Mouse (Mus musculus): ENCODE measurements around the gene Ssbp2. TPM values are rescaled to one million over a fixed set of nuclear protein-coding genes. Genes with fewer than 3 reads are reported as not detected.

Gene Ssbp2
- polyA plus RNA-seq, 1 experiment from 2014 or later, result 119 TPM

DNA sequence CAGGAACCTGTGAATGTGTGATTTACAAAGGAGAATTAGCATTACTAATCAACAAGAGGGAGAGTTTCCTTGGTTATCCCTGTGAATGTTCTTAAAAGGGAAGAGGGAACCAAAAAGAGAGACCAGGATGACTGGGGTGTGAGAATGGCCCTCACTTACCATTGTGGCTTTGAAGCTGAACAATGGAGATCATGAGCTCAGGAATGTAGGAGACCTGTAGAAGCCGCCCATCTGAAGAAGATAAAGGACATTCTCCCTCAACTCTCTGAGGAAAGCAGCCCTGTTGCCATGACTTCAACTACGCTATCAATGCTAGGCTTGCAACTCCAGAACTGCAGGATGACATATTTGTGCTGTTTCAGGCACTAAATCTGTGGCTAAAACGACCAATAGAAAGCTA lies 22.2 kb upstream of the Ssbp2 start:
- Histone ChIP-seq H3K4me1 (ENCODE audit: control insufficient read depth, insufficient read depth, low read length) (no peaks in the 10 kb centered on the region), H3K9me3 (replicated peaks; ENCODE audit: control insufficient read depth, low read length) (no peaks in the 10 kb centered on the region), H3K27me3 (ENCODE audit: control insufficient read depth, insufficient read depth, low read length) (no peaks in the 10 kb centered on the region), H3K27ac (ENCODE audit: low read length) (no peak overlapping the region), H3K4me2 (ENCODE audit: low read depth, low read length) (no peak overlapping the region), H3K4me3 (replicated peaks; ENCODE audit: low read length) (no peak overlapping the region), H3K36me3 (ENCODE audit: control insufficient read depth, insufficient read depth, low read length) (no peaks in the 10 kb centered on the region), H3K9ac (ENCODE audit: low read length) (no peak overlapping the region)
- 66% methylated on average over 3 of the region's 3 CpGs for WGBS
- no peak for ATAC-seq (ENCODE audit: insufficient read depth, low FRiP score)

DNA sequence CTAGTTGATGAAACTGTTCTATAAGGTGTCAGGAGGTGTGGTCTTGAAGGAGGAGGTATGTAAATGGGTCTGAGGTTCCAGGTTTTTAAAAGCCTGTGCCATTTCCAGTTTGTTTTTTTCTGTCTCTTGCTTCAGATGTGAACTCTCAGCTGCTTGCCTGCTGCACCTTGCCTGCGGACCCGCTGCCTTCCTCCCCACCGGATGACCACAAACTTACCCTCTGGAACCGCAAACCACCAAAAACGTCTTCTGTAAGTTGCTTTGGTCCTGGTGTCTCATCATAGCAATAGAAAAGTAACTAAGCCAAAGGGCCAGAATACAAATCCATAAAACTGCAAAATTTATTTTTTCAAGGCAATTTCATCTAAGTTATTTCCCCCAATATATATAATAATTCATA lies 18.6 kb upstream of the Ssbp2 start:
- H3K4me1 ChIP-seq (ENCODE audit: control insufficient read depth, insufficient read depth, low read length), result no peaks in the 10 kb centered on the region
- no peaks in the 10 kb centered on the region for H3K27me3 ChIP-seq (ENCODE audit: control insufficient read depth, insufficient read depth, low read length)
- H3K4me2 ChIP-seq (ENCODE audit: low read depth, low read length), result no peak overlapping the region
- no peak overlapping the region for H3K9ac ChIP-seq (ENCODE audit: low read length)
- no peak overlapping the region for H3K27ac ChIP-seq (ENCODE audit: low read length)
- ATAC-seq (ENCODE audit: insufficient read depth, low FRiP score), result no peak
- 93% methylated on average over 5 of the region's 5 CpGs for WGBS
- H3K9me3 ChIP-seq (replicated peaks; ENCODE audit: control insufficient read depth, low read length), result no peaks in the 10 kb centered on the region
- no peaks in the 10 kb centered on the region for H3K36me3 ChIP-seq (ENCODE audit: control insufficient read depth, insufficient read depth, low read length)
- no peak overlapping the region for H3K4me3 ChIP-seq (replicated peaks; ENCODE audit: low read length)

DNA sequence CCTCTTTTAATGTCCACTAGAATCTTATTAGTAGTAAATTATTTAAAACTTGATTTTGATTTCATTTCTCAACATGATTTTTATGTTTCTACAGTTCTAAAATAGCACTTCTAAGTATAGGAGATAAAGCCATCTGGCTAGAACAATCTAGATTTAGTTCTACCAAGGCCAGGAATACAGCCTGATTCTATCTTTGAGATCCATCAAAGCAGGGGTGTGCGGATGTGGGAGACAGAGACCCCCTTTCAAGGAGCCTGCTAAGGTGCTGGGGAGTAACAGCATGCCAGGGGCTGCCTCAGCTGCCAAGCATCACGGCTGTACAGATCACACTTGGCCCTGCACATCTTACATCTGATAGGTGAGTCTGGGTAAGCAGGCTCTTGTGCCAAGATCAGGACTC lies 13.4 kb upstream of the Ssbp2 start:
- Histone ChIP-seq H3K9me3 (replicated peaks; ENCODE audit: control insufficient read depth, low read length) (no peaks in the 10 kb centered on the region), H3K27me3 (ENCODE audit: control insufficient read depth, insufficient read depth, low read length) (no peaks in the 10 kb centered on the region), H3K36me3 (ENCODE audit: control insufficient read depth, insufficient read depth, low read length) (no peaks in the 10 kb centered on the region), H3K27ac (ENCODE audit: low read length) (no peak overlapping the region), H3K4me3 (replicated peaks; ENCODE audit: low read length) (no peak overlapping the region), H3K4me1 (ENCODE audit: control insufficient read depth, insufficient read depth, low read length) (no peaks in the 10 kb centered on the region), H3K4me2 (ENCODE audit: low read depth, low read length) (no peak overlapping the region), H3K9ac (ENCODE audit: low read length) (no peak overlapping the region)
- 79% methylated on average over 2 of the region's 2 CpGs for WGBS
- no peak for ATAC-seq (ENCODE audit: insufficient read depth, low FRiP score)

DNA sequence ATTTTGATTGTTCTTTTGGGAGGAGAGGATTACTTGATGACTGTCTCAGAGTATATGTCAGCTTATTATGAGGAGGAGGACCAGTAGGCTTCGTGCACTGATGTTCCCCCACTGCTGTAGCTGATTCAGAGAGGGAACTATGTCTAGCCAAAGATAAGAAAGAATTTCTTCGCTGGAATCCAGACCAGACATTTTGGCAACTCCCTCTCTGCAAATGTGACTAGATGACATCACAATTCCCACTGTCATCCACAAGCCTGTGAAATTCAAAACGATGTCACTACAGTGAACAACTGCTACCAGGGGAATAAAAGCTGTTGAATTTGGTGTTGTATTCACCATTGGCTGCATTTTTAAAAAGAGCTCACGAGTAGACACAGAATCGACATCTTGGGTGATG lies 11.1 kb upstream of the Ssbp2 start:
- H3K27me3 ChIP-seq (ENCODE audit: control insufficient read depth, insufficient read depth, low read length), result no peaks in the 10 kb centered on the region
- ATAC-seq (ENCODE audit: insufficient read depth, low FRiP score), result no peak
- H3K4me3 ChIP-seq (replicated peaks; ENCODE audit: low read length), result no peak overlapping the region
- no peaks in the 10 kb centered on the region for H3K9me3 ChIP-seq (replicated peaks; ENCODE audit: control insufficient read depth, low read length)
- H3K36me3 ChIP-seq (ENCODE audit: control insufficient read depth, insufficient read depth, low read length), result no peaks in the 10 kb centered on the region
- H3K27ac ChIP-seq (ENCODE audit: low read length), result no peak overlapping the region
- H3K4me2 ChIP-seq (ENCODE audit: low read depth, low read length), result no peak overlapping the region
- WGBS, result 74% methylated on average over 5 of the region's 5 CpGs
- H3K9ac ChIP-seq (ENCODE audit: low read length), result no peak overlapping the region
- H3K4me1 ChIP-seq (ENCODE audit: control insufficient read depth, insufficient read depth, low read length), result no peaks in the 10 kb centered on the region

DNA sequence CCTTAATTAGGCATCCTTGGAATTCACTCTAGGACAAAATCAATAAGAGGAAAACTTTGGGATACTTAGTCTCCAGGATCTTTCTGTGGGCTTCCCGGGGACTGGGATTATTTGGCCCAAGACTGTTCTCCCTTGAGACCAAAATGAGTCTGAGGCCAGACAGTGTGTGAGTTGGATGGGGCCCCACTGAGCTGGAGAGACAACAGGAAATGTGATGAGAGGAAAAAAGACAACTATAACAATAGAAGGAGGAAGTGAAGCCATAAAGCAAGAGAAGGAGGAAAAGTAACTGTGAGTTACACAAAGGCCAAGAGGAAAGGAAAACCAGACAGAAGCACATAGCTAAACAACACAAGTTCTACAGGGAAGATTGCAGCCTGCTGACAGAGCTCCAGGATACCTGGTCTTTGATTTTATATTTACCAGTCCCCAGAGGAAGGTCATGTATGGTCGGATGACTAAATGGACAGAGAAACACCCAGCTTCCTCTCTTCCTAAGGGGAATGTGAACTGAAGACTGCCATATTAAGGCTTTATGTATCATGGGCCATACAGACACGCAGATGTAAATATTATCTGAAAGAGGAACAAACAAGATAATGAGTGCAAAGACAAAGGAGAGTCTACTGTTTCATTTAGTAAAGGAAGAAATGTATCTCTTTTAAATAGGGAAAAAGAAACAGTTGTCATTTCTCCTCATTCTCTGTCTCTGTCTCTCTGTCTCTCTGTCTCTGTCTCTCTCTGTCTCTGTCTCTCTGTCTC lies 8.5 kb upstream of the Ssbp2 start:
- Histone ChIP-seq H3K9ac (ENCODE audit: low read length) (no peak overlapping the region), H3K9me3 (replicated peaks; ENCODE audit: control insufficient read depth, low read length) (no peaks in the 10 kb centered on the region), H3K4me2 (ENCODE audit: low read depth, low read length) (no peak overlapping the region), H3K4me3 (replicated peaks; ENCODE audit: low read length) (no peak overlapping the region), H3K4me1 (ENCODE audit: control insufficient read depth, insufficient read depth, low read length) (no peaks in the 10 kb centered on the region), H3K27ac (ENCODE audit: low read length) (no peak overlapping the region), H3K36me3 (ENCODE audit: control insufficient read depth, insufficient read depth, low read length) (no peaks in the 10 kb centered on the region), H3K27me3 (ENCODE audit: control insufficient read depth, insufficient read depth, low read length) (no peaks in the 10 kb centered on the region)
- no peak for ATAC-seq (ENCODE audit: insufficient read depth, low FRiP score)
- 57% methylated on average over 3 of the region's 3 CpGs for WGBS

DNA sequence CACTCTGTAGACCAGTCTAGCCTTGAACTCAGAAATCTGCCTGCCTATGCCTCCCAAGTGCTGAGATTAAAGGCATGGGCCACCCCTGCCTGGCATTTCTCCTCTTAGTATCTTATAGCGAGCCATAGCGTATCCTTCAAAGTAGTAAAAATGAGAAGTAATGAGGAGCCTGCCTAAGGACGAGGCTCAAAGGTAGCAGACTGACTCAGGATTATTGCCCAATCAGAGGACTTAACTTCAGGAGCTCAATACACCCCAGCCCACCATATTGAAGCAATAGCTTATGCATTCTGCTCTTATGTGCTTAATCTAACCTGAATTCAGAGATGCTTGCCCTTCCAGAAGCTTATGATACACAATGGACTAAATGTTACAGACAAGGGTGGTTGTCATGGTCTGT lies 7.8 kb upstream of the Ssbp2 start:
- Histone ChIP-seq H3K27me3 (ENCODE audit: control insufficient read depth, insufficient read depth, low read length) (no peaks in the 10 kb centered on the region), H3K36me3 (ENCODE audit: control insufficient read depth, insufficient read depth, low read length) (no peaks in the 10 kb centered on the region), H3K27ac (ENCODE audit: low read length) (no peak overlapping the region), H3K4me2 (ENCODE audit: low read depth, low read length) (no peak overlapping the region), H3K4me3 (replicated peaks; ENCODE audit: low read length) (no peak overlapping the region), H3K9ac (ENCODE audit: low read length) (no peak overlapping the region), H3K4me1 (ENCODE audit: control insufficient read depth, insufficient read depth, low read length) (no peaks in the 10 kb centered on the region), H3K9me3 (replicated peaks; ENCODE audit: control insufficient read depth, low read length) (no peaks in the 10 kb centered on the region)
- WGBS, result 85% methylated on average over 3 of the region's 3 CpGs
- ATAC-seq (ENCODE audit: insufficient read depth, low FRiP score), result no peak

DNA sequence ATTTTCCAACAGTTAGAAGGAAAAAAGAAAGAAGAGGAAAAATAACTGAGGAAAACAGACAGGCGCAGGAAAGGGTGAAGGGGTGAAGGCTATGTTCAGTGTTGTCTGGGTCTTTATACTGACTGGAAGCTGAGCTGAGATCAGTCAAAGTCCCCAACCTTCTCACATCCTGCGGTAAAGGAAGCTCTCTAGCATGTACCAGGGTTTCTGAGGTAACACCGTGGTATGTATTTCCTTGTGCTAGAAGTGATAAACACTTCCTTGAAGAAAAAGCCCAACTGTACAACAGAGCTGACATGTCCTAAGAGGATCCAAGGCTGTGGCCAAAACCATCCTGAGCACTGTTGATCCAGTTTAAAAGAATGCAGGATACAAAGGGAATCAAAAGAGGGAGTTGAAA lies 6.8 kb upstream of the Ssbp2 start:
- 73% methylated on average over 3 of the region's 3 CpGs for WGBS
- H3K4me1 ChIP-seq (ENCODE audit: control insufficient read depth, insufficient read depth, low read length), result no peaks in the 10 kb centered on the region
- no peak for ATAC-seq (ENCODE audit: insufficient read depth, low FRiP score)

DNA sequence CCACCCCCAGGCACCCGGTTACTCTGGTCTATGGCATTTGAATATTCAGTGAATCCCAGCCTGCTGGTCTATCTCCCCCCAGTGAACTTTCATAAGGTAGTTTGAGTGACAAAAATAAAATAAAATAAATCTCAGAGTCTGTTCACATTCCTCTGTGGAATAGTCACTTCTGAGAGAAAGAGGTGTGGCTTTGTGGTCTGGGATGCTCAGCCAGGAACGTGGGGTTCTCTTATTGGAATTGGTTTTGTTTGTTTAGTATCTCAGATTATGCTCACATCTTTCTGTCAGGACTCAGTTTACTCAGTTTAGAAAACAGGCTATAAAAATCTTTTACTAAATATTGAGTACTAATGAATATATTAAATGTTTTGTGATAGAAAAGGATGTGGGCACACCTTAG lies 4.0 kb upstream of the Ssbp2 start:
- WGBS, result 23% methylated on average over 2 of the region's 2 CpGs
- peaks cover 9% of the 10 kb centered on the region; the same call in 1 of the 2 replicates for H3K4me1 ChIP-seq (ENCODE audit: control insufficient read depth, insufficient read depth, low read length)
- no peaks in the 10 kb centered on the region for H3K27me3 ChIP-seq (ENCODE audit: control insufficient read depth, insufficient read depth, low read length)
- H3K27ac ChIP-seq (ENCODE audit: low read length), result no peak overlapping the region
- ATAC-seq (ENCODE audit: insufficient read depth, low FRiP score), result no peak
- H3K36me3 ChIP-seq (ENCODE audit: control insufficient read depth, insufficient read depth, low read length), result no peaks in the 10 kb centered on the region
- H3K4me2 ChIP-seq (ENCODE audit: low read depth, low read length), result no peak overlapping the region
- H3K9ac ChIP-seq (ENCODE audit: low read length), result no peak overlapping the region
- no peaks in the 10 kb centered on the region for H3K9me3 ChIP-seq (replicated peaks; ENCODE audit: control insufficient read depth, low read length)
- H3K4me3 ChIP-seq (replicated peaks; ENCODE audit: low read length), result no peak overlapping the region

More for the DNA sequence above, 6.8 kb upstream of the Ssbp2 start:
- H3K36me3 ChIP-seq (ENCODE audit: control insufficient read depth, insufficient read depth, low read length), result no peaks in the 10 kb centered on the region
- no peak overlapping the region for H3K4me3 ChIP-seq (replicated peaks; ENCODE audit: low read length)
- no peak overlapping the region for H3K4me2 ChIP-seq (ENCODE audit: low read depth, low read length)
- no peaks in the 10 kb centered on the region for H3K9me3 ChIP-seq (replicated peaks; ENCODE audit: control insufficient read depth, low read length)
- no peak overlapping the region for H3K27ac ChIP-seq (ENCODE audit: low read length)
- no peak overlapping the region for H3K9ac ChIP-seq (ENCODE audit: low read length)
- H3K27me3 ChIP-seq (ENCODE audit: control insufficient read depth, insufficient read depth, low read length), result no peaks in the 10 kb centered on the region

DNA sequence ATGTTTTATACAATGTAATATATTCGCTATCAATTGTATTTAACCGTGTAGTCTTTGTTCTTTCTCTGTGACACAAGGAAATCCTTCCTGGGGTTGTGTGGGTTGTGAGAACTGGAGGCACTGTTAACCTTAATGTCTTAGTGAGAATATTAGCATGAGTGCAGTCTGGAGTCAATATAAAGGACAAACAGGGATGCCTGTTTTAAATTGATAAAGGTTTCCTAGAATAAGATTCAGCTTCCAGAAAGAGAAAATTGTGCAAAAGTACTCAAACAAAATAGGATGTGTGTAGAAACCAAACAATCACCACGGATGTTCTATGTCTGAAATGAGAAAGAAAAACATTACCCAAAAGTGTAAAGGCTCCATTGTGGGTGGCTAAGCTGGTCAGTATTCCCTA lies 3.3 kb upstream of the Ssbp2 start:
- Histone ChIP-seq H3K4me3 (replicated peaks; ENCODE audit: low read length) (no peak overlapping the region), H3K4me2 (ENCODE audit: low read depth, low read length) (no peak overlapping the region), H3K9ac (ENCODE audit: low read length) (no peak overlapping the region), H3K9me3 (replicated peaks; ENCODE audit: control insufficient read depth, low read length) (no peaks in the 10 kb centered on the region), H3K4me1 (ENCODE audit: control insufficient read depth, insufficient read depth, low read length) (peaks cover 9% of the 10 kb centered on the region; the same call in 1 of the 2 replicates), H3K36me3 (ENCODE audit: control insufficient read depth, insufficient read depth, low read length) (no peaks in the 10 kb centered on the region), H3K27me3 (ENCODE audit: control insufficient read depth, insufficient read depth, low read length) (no peaks in the 10 kb centered on the region), H3K27ac (ENCODE audit: low read length) (no peak overlapping the region)
- 78% methylated on average over 3 of the region's 3 CpGs for WGBS
- no peak for ATAC-seq (ENCODE audit: insufficient read depth, low FRiP score)

Measured in stomach, embryonic 16.5 days (tissue).